Mouse (Mus musculus) lung, adult 2 months (tissue): ENCODE data around the gene Rnasek.

Source experiments
- CTCF ChIP-seq: fragments of 200-500 bp; IDR thresholded peaks from 2 replicates; pipeline ENCODE4 v1.5.1; 2011; ENCODE audit warnings: mild to moderate bottlenecking, low read length, control low read depth; ENCODE audit not compliant: insufficient read depth
- POLR2A ChIP-seq: fragments of 200-500 bp; IDR thresholded peaks from 2 replicates; pipeline ENCODE4 v1.6.1; 2011; ENCODE audit warnings: low read depth, mild to moderate bottlenecking, control low read depth, low read length, borderline replicate concordance; ENCODE audit errors: extremely low read depth

GRCm38 (mm10) chr11:70265819-70266218 lies 26.2 kb upstream of the Rnasek start:
- TF ChIP-seq CTCF (no peak), POLR2A (no peak)
